Mouse (Mus musculus) megakaryocyte, embryonic 14.5 days (primary cell): Measurements from ENCODE around the gene Htra3. TPM values are rescaled to one million over a fixed set of nuclear protein-coding genes. Genes with fewer than 3 reads are reported as not detected.

Experiments used
- H3K27me3 ChIP-seq: replicated peaks from 2 replicates; pipeline ENCODE3; 2012; ENCODE audit warnings: inconsistent platforms
- H3K36me3 ChIP-seq: replicated peaks from 2 replicates; pipeline ENCODE3; 2012; ENCODE audit warnings: low read length, inconsistent platforms, mixed read lengths
- H3K4me1 ChIP-seq: 2 replicates; pipeline ENCODE4 v1.6.1; 2012; ENCODE audit warnings: inconsistent platforms
- H3K4me3 ChIP-seq: replicated peaks from 2 replicates; pipeline ENCODE3; 2012; ENCODE audit warnings: moderate library complexity, mild to moderate bottlenecking, inconsistent platforms
- H3K9me3 ChIP-seq: 2 replicates; pipeline ENCODE4 v1.6.1; 2012; ENCODE audit warnings: inconsistent platforms
- FLI1 ChIP-seq: IDR thresholded peaks from 2 replicates; pipeline ENCODE4 v1.6.1; 2012; ENCODE audit warnings: low read length, inconsistent platforms, mixed read lengths
- GATA1 ChIP-seq: IDR thresholded peaks from 3 replicates; pipeline ENCODE4 v1.6.1; 2012; ENCODE audit warnings: mixed read lengths, low read length, inconsistent platforms, borderline replicate concordance
- polyA plus RNA-seq: library from polyadenylated mRNA; stranded (reverse); fragments of >175 nt; gene quantifications from 2 replicates; pipeline ENCODE4 v1.2.3, GENCODE M21; 2012; ENCODE audit warnings: low replicate concordance; ENCODE audit not compliant: insufficient read depth

Htra3 gene
- polyA plus RNA-seq, 1 experiment, result 1.2 TPM

DNA sequence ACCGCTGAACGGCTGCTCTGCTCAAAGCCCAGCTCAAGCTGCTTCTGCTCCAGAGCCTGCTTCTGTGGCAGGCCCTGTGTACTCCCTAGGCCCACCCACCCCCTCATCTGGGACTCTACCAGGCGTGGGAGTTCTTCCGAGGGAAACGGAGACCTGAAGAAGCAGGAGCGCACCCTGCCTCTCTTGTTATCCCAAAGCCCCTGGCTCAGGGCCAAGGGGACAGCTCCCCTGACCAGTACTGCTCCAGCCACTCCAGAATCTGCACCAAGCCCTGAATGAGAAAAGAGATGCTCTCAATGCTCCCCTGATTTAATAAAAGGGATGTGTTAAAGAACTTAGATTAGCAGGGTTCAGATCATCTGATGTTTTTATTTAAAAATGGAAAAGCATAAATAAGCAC is 18.4 kb downstream of the Htra3 start:
- H3K9me3 ChIP-seq, result peaks cover 6% of the 10 kb centered on the region; the same call in 1 of the 2 replicates
- H3K4me1 ChIP-seq, result peaks cover 40% of the 10 kb centered on the region
- peaks cover 58% of the 10 kb centered on the region for H3K27me3 ChIP-seq
- peaks cover 19% of the 10 kb centered on the region for H3K36me3 ChIP-seq
- no peak for TF ChIP-seq FLI1
- TF ChIP-seq GATA1, result no peak
- H3K4me3 ChIP-seq, result no peak overlapping the region

DNA sequence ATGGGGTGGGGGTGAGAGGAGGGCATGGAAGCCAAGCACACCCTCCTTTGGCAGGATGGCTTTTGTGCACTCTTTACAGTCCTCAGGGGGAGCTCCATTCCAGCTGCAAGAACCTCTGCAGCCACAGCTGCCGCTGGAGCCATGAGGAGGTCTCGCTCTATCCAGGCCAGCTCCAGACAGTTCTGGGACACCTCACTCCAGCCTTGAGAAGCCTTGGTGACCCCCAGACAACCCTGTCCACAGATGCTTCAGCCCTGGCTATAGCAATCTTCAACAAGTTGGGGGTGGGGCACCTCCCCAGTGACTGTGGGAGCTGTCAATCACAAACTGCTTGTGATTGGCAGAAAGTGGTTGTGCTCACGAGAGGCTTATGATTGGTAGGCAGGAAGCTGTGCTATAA is 20.1 kb downstream of the Htra3 start:
- Histone ChIP-seq H3K4me1 (peaks cover 42% of the 10 kb centered on the region), H3K9me3 (peaks cover 3% of the 10 kb centered on the region; the same call in 1 of the 2 replicates), H3K4me3 (no peak overlapping the region), H3K36me3 (peaks cover 2% of the 10 kb centered on the region), H3K27me3 (peaks cover 56% of the 10 kb centered on the region)
- TF ChIP-seq FLI1, result no peak

DNA sequence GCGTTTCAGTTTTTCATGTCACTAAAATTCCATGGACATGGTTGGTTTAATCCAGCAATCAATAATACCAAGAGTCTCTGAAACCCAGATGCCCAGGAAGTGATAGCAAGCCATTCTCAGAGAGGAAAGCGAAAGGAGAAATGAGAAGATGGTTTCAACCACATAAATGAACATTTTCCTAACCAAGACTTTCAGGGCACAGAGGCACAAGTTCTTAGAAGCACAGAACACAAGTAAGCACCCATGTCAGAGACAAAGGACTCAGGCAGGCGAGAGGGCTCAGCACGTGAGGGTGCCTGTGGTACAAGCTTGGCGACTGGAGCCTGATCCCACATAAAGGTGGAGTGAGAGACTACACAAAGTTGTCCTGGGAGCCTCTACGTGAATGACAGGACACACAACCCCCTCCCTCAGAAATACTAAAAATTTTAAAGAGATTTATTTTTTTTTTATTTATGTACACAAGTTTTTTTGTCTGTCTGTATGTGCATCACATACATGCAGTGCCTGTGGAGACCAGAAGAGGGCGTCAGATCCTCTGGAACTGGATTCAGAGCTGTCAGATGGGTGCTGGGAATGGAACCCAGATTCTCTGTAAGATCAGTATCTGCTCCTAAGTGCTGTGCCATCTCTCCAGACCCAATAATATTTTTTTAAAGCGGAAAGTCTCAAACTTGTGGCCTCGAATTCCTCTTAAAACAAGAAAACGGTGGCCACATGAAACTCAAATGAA is 23.7 kb downstream of the Htra3 start:
- no peaks in the 10 kb centered on the region for H3K36me3 ChIP-seq
- no peak for TF ChIP-seq FLI1
- TF ChIP-seq GATA1, result no peak
- peaks cover 3% of the 10 kb centered on the region; the same call in 1 of the 2 replicates for H3K9me3 ChIP-seq
- peaks cover 48% of the 10 kb centered on the region for H3K27me3 ChIP-seq
- peaks cover 40% of the 10 kb centered on the region for H3K4me1 ChIP-seq
- no peak overlapping the region for H3K4me3 ChIP-seq

DNA sequence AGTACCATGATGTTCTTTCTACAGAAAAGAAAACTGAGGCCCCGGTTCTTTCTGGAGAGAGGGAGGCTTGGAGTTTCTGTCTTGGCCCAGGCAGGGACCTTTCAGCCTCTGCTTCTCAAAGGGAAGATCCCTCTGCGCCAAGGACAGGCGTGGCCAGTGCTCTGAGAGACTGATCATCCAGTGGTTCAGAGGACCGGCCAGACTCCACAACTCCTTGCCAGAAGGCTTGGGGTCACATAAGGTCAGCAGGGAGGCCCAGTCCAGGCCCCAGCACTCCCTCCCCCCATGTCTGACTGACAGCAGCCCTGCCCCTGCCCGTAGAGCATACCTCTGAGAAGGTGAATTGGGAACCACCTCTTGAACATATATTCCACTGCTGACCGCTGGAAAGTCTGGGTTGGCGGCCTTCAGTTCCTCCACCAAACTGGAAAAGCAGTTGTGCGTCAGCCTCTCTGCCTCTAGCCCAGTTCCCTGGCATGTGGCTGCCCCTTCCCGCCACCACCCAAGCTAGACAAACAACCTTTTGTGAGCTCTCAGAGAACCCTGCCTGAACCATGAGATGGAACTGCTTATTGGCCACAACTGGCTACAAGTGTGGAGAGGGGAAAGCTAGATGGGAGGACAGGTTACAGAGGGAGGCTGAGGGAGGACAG is 25.7 kb downstream of the Htra3 start:
- no peak for TF ChIP-seq GATA1
- TF ChIP-seq FLI1, result no peak
- no peak overlapping the region for H3K4me3 ChIP-seq
- peaks cover 28% of the 10 kb centered on the region for H3K4me1 ChIP-seq
- no peaks in the 10 kb centered on the region for H3K36me3 ChIP-seq
- peaks cover 3% of the 10 kb centered on the region; the same call in 1 of the 2 replicates for H3K9me3 ChIP-seq
- H3K27me3 ChIP-seq, result peaks cover 37% of the 10 kb centered on the region

DNA sequence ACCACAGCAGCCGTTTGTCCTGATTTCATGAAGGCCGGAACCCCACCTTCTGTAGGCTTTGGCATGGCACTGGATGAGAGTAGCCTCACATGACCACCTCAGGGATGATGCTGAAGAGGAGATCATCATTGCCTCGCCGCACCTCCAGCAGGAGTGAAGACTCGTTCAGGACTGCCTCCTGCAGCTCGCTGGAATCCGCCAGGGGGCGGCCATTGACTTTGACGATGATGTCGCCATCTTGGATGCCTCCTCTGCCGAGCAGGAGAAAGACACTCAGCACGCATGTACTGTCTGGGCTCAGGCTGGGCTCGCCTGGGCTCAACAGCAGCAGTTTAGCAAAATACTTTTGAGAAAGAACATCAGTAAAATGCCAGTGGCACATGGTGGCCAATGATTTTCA is 26.7 kb downstream of the Htra3 start:
- no peaks in the 10 kb centered on the region for H3K36me3 ChIP-seq
- peaks cover 38% of the 10 kb centered on the region for H3K27me3 ChIP-seq
- TF ChIP-seq FLI1 (no peak), GATA1 (no peak)
- H3K4me1 ChIP-seq, result peaks cover 32% of the 10 kb centered on the region
- peaks cover 3% of the 10 kb centered on the region; the same call in 1 of the 2 replicates for H3K9me3 ChIP-seq
- no peak overlapping the region for H3K4me3 ChIP-seq

DNA sequence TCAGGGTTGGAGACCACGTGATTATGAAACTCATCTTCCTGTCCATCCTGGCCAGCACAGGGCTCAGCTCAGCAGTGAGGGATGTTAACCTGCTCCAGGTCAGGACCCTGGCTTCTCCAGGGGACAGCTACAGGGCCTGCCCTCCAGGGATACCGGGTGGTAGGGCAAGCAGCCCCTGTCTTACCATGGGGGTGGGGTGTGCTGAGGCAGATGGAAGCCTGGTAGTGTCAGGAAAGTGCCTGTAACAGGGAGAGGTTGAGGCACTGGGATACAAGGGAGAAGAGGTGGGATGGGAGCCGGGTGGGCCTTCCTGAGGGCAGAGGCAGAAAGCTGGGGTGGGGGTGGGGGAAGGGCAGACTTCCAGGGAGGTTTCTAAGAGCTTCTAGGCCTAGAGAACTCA is 27.3 kb downstream of the Htra3 start:
- Histone ChIP-seq H3K9me3 (peaks cover 3% of the 10 kb centered on the region; the same call in 1 of the 2 replicates), H3K4me3 (no peak overlapping the region), H3K4me1 (peaks cover 32% of the 10 kb centered on the region), H3K27me3 (peaks cover 43% of the 10 kb centered on the region), H3K36me3 (no peaks in the 10 kb centered on the region)
- TF ChIP-seq GATA1 (no peak), FLI1 (no peak)

DNA sequence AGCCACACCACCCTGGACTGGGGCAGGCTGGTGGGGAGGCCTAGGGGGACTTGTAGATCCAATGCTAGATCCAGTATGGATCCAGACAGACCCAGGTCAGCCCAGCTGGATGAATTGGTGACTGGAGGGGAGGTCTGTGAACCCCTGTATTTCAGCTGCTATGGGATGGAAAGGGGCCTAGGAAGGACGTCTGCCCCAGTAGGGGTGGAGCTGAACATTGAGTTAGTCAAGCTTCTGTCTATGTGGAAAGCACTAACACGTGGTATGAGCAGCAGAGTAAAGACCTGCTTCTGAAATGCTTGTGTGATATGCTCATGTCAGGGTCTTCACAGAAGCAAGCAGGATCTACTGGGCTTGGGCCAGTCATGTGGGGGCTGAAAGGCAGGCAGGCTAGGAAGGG is 31.4 kb downstream of the Htra3 start:
- peaks cover 31% of the 10 kb centered on the region for H3K4me1 ChIP-seq
- peaks cover 64% of the 10 kb centered on the region for H3K27me3 ChIP-seq
- H3K9me3 ChIP-seq, result no peaks in the 10 kb centered on the region
- H3K4me3 ChIP-seq, result peak overlapping the region; percentile 0
- H3K36me3 ChIP-seq, result no peaks in the 10 kb centered on the region
- TF ChIP-seq GATA1 (no peak), FLI1 (no peak)

DNA sequence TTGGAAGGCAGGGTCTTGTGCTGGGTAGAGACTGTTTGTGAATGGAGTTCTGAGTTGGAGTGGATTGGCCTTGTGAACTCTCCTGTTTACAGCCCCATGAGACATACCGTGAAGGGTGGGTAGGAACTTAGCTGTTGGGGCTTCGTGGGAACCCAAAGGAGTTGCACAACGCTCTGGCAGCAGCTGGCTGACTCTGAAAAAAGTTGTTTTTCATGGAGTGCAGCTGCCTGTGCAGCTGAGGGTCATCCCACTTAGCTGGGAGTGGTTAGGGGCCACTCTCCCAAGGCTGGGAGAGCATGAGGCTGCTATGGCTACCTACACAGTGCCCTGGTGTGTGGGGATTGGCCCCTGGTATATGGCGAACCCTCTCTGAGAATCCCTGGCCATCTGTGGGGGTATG is 32.0 kb downstream of the Htra3 start:
- no peaks in the 10 kb centered on the region for H3K36me3 ChIP-seq
- H3K9me3 ChIP-seq, result no peaks in the 10 kb centered on the region
- no peak overlapping the region for H3K4me3 ChIP-seq
- no peak for TF ChIP-seq FLI1
- no peak for TF ChIP-seq GATA1
- H3K27me3 ChIP-seq, result peaks cover 67% of the 10 kb centered on the region
- peaks cover 31% of the 10 kb centered on the region for H3K4me1 ChIP-seq

DNA sequence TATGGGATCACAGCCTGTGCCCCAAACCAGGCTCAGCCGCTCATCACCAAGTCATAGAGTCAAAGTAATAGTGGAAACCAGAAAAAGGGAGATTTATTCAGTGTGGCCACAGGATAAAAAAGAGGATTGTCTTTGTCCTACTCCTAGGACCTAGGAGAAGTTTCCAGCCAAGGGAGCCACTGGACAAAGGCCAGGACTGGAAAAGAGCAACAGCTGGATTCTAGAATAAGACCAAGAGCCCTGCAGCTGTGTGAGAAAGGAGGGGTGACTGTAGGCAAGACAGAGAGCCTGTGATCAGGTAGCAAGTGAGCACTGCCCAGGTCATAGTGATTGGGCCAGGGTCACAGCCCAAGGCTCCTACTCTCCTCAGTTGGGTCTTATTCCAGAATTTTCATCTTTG is 32.7 kb downstream of the Htra3 start:
- H3K4me1 ChIP-seq, result peaks cover 28% of the 10 kb centered on the region
- no peak for TF ChIP-seq FLI1
- no peak for TF ChIP-seq GATA1
- H3K4me3 ChIP-seq, result no peak overlapping the region
- peaks cover 63% of the 10 kb centered on the region for H3K27me3 ChIP-seq
- no peaks in the 10 kb centered on the region for H3K9me3 ChIP-seq
- no peaks in the 10 kb centered on the region for H3K36me3 ChIP-seq

DNA sequence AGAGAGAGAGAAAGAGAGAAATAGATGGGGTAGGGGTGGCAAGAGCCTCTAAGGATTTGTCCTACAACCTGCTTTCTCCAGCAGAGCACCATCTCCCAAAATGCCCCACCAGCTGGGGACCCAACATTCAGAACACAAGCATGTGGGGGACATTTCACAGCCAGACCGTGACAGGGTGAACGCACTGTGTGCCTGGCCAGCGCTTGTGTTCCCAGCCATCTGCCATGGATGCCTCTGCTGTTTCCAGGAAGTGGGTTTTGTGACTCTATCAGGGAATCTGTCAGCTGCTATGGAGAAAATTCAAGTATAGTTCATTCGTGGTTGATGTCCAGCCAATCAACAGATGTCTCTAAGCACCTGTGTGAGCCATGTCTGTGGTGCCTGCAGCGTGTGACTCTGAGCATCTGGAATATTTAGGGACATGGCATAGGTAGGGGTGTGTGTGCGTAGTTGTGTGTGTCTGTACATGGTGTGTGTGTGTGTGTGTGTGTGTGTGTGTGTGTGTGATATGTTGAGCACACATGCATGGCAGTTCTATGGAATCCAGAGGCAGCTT is 33.6 kb downstream of the Htra3 start:
- TF ChIP-seq FLI1 (no peak), GATA1 (no peak)
- peaks cover 28% of the 10 kb centered on the region for H3K4me1 ChIP-seq
- H3K9me3 ChIP-seq, result no peaks in the 10 kb centered on the region
- H3K36me3 ChIP-seq, result no peaks in the 10 kb centered on the region
- H3K27me3 ChIP-seq, result peaks cover 66% of the 10 kb centered on the region
- no peak overlapping the region for H3K4me3 ChIP-seq
